20 mouse cellular contexts compared by ENCODE assay signal in genomic region chr4:41438931-41439330, GRCm38 (mm10). TPM values are rescaled to one million over a fixed set of nuclear protein-coding genes. Genes with fewer than 3 reads are reported as not detected.
DNase-seq lines count a peak whose midpoint lies in the region; ATAC-seq and TF ChIP-seq lines count a peak whose summit lies in the region.
"Had no signal": no experiment of that assay in that cellular context is flagged by ENCODE, and none has a peak within 500 bp of the region (broad histone marks: within the 10 kb centered on the region; RNA-seq: fewer than 3 reads in every experiment).

No protein-coding gene starts in this region.

- 88% methylated on average over 5 of the region's 5 CpGs for WGBS in hindbrain, embryonic 12.5 days

- dilution Hi-C loops in CH12.LX (cut with MboI; ENCODE audit: extremely low pct_ligation_motif_present, extremely low pct_unique_long_range_greater_than_20kb, low sequenced_read_pairs), result no loop called here

- TF ChIP-seq EP300 in CH12.LX (IDR thresholded peaks at IDR 0.05; ENCODE audit: low read length), result no peak
- no peak for TF ChIP-seq EP300 in MEL (IDR thresholded peaks at IDR 0.05; ENCODE audit: low read depth in 1 of 2, low read length in 2 of 2)

- TF ChIP-seq CTCF in CH12.LX (conservative IDR thresholded peaks at IDR 0.05 in 1 of 2, IDR thresholded peaks at IDR 0.05 in 1 of 2; ENCODE audit: low read depth in 2 of 2, low read length in 2 of 2), result no peak
- TF ChIP-seq CTCF in MEL (IDR thresholded peaks at IDR 0.05 in 2 of 3, conservative IDR thresholded peaks at IDR 0.05 in 1 of 3; ENCODE audit: control insufficient read depth in 1 of 3, insufficient read depth in 1 of 3, low read depth in 2 of 3, low read length in 3 of 3, poor library complexity in 1 of 3, severe bottlenecking in 1 of 3), result no peak

- TF ChIP-seq POLR2A in CH12.LX (IDR thresholded peaks at IDR 0.05; ENCODE audit: low read depth, low read length) (no peak), MEL (IDR thresholded peaks at IDR 0.05; ENCODE audit: control insufficient read depth in 1 of 2, insufficient read depth in 1 of 2, low read depth in 1 of 2, low read length in 2 of 2, poor library complexity in 1 of 2) (no peak)

- H3K27ac ChIP-seq in CH12.LX (ENCODE audit: insufficient read depth, low read depth) (no peak overlapping the region), MEL (ENCODE audit: control insufficient read depth, low read depth, low read length) (0 out of 2 replicates have a peak overlapping the region, but pooled peaks have one; percentile 2)
- H3K27ac ChIP-seq in hindbrain, embryonic 12.5 days, result no peak overlapping the region

- ATAC-seq in hindbrain, embryonic 12.5 days (ENCODE audit: low FRiP score), result no peak
- ATAC-seq: activated CD4-positive, CD25-positive, alpha-beta regulatory T cell, adult 4 months; CD4-positive, CD25-positive, alpha-beta regulatory T cell, adult 4 months; Patski had no signal

- TF ChIP-seq RAD21 in CH12.LX (IDR thresholded peaks at IDR 0.05; ENCODE audit: low read depth, low read length), result no peak
- TF ChIP-seq RAD21 in MEL (IDR thresholded peaks at IDR 0.05; ENCODE audit: low read depth, low read length), result no peak

- H3K36me3 ChIP-seq in CH12.LX (replicated peaks in 1 of 2; ENCODE audit: control insufficient read depth in 1 of 2, insufficient read depth in 1 of 2, low read length in 1 of 2) (peaks cover 0 to 10% of the 10 kb centered on the region in 2 experiments), MEL (ENCODE audit: control insufficient read depth in 1 of 2, insufficient read depth in 2 of 2, low read length in 2 of 2) (peaks cover 3 to 9% of the 10 kb centered on the region in 2 experiments)
- no peaks in the 10 kb centered on the region for H3K36me3 ChIP-seq in hindbrain, embryonic 12.5 days

- H3K4me1 ChIP-seq in CH12.LX (ENCODE audit: control insufficient read depth in 1 of 2, insufficient read depth in 2 of 2) (peaks cover 0 to 8% of the 10 kb centered on the region in 2 experiments; a peak in 2 of 4 replicates), MEL (ENCODE audit: control insufficient read depth in 1 of 2, insufficient read depth in 2 of 2, low read length in 2 of 2) (peaks cover 3 to 4% of the 10 kb centered on the region in 2 experiments; a peak in 2 of 4 replicates)
- no peaks in the 10 kb centered on the region for H3K4me1 ChIP-seq in hindbrain, embryonic 12.5 days

- no peaks in the 10 kb centered on the region for H3K9me3 ChIP-seq in CH12.LX (replicated peaks; ENCODE audit: low read length)
- H3K9me3 ChIP-seq in MEL (replicated peaks; ENCODE audit: insufficient read depth, low read length), result no peaks in the 10 kb centered on the region
- no peaks in the 10 kb centered on the region for H3K9me3 ChIP-seq in hindbrain, embryonic 12.5 days (replicated peaks)
- H3K9me3 ChIP-seq: G1E had no signal

- DNase-seq in CH12.LX (ENCODE audit: extremely low read depth) (no peak), MEL (ENCODE audit: low read depth, low spot score) (no peak)
- DNase-seq in gastrocnemius, postnatal 14 days, result no peak
- DNase-seq: adrenal gland, adult 2 months; adrenal gland, adult 8-10 months; adrenal gland, postnatal 10 days; adrenal gland, postnatal 14 days; adrenal gland, postnatal 25 days; adrenal gland, postnatal 36 days; B cell, adult 2 months; cerebellum, adult 11 months; cerebellum, adult 11-12 months; cerebellum, adult 18-20 months; cerebellum, adult 2 months; cerebellum, adult 8-10 months had no signal

- no peak overlapping the region for H3K4me2 ChIP-seq in CH12.LX (ENCODE audit: insufficient read depth, low read depth, poor library complexity, severe bottlenecking)
- no peak overlapping the region for H3K4me2 ChIP-seq in hindbrain, embryonic 12.5 days (replicated peaks)

- H3K4me3 ChIP-seq in CH12.LX (replicated peaks in 1 of 3; ENCODE audit: low read depth in 2 of 3, low read length in 2 of 3, poor library complexity in 1 of 3) (no peak overlapping the region), MEL (ENCODE audit: control insufficient read depth in 1 of 2, insufficient read depth in 1 of 2, low read depth in 2 of 2, low read length in 2 of 2) (no peak overlapping the region)
- H3K4me3 ChIP-seq in hindbrain, embryonic 12.5 days, result no peak overlapping the region

- H3K9ac ChIP-seq in CH12.LX (ENCODE audit: insufficient read depth, low read depth), result no peak overlapping the region
- H3K9ac ChIP-seq in MEL (ENCODE audit: control insufficient read depth, low read depth, low read length, poor library complexity, severe bottlenecking), result no peak overlapping the region
- H3K9ac ChIP-seq in hindbrain, embryonic 12.5 days, result no peak overlapping the region

- H3K79me2 ChIP-seq in CH12.LX (replicated peaks; ENCODE audit: control insufficient read depth, extremely low read depth, insufficient read depth, poor library complexity, severe bottlenecking) (no peaks in the 10 kb centered on the region), MEL (ENCODE audit: control insufficient read depth, insufficient read depth, low read length, poor library complexity) (no peaks in the 10 kb centered on the region; the same call in 1 of the 2 replicates)

- intact Hi-C loops in gastrocnemius, postnatal 14 days (cut with DNase I; ENCODE audit: low total_unique reads), result no loop called here

- no peaks in the 10 kb centered on the region for H3K27me3 ChIP-seq in CH12.LX (replicated peaks)
- H3K27me3 ChIP-seq in MEL (ENCODE audit: control insufficient read depth in 1 of 2, insufficient read depth in 2 of 2, low read length in 2 of 2), result no peaks in the 10 kb centered on the region
- no peaks in the 10 kb centered on the region for H3K27me3 ChIP-seq in hindbrain, embryonic 12.5 days
- H3K27me3 ChIP-seq: Patski had no signal

- in situ Hi-C loops in CH12.LX (cut with MboI; ENCODE audit: low pct_ligation_motif_present, low pct_unique_long_range_greater_than_20kb, low sequenced_read_pairs), result no loop called here

TF ChIP-seq in CH12.LX, 34 proteins besides CTCF, POLR2A, EP300 and RAD21:
- TF ChIP-seq MYC (IDR thresholded peaks at IDR 0.05; ENCODE audit: low read depth, low read length) (no peak), ZC3H11A (IDR thresholded peaks at IDR 0.05; ENCODE audit: low read depth, low read length) (no peak), ZKSCAN1 (IDR thresholded peaks at IDR 0.05; ENCODE audit: borderline replicate concordance, low read depth, low read length) (no peak), CHD1 (IDR thresholded peaks at IDR 0.05; ENCODE audit: low read depth, low read length) (no peak), MAFK (IDR thresholded peaks at IDR 0.05; ENCODE audit: insufficient replicate concordance, low read length) (peak; percentile 67; the same call in 1 of the 2 replicates), PAX5 (IDR thresholded peaks at IDR 0.05; ENCODE audit: low read length) (no peak)

TF ChIP-seq in MEL, 35 proteins besides CTCF, POLR2A, EP300 and RAD21:
- TF ChIP-seq MAFK (IDR thresholded peaks at IDR 0.05; ENCODE audit: borderline replicate concordance, low read depth, low read length) (peak; percentile 54; the same call in 1 of the 2 replicates), BHLHE40 (IDR thresholded peaks at IDR 0.05; ENCODE audit: borderline replicate concordance, low read depth, low read length) (no peak)

RNA-seq across cellular contexts. Expression of gene Kif24, which starts 25.8 kb away (rescaled TPM):
- total RNA-seq in CH12.LX (2012; rRNA removed) (8.6 and 9.1 TPM in 2 replicates), CH12.LX (2014; rRNA removed) (5.5 and 6.4 TPM in 2 replicates), MEL (2012; rRNA removed) (11.6 and 11.7 TPM in 2 replicates)
- polyA plus RNA-seq in CH12.LX (2012; ENCODE audit: insufficient read length, low read depth) (7.9 and 8.4 TPM in 2 replicates), MEL (2012; ENCODE audit: insufficient read depth in 1 of 2, insufficient read length in 2 of 2, low read depth in 1 of 2, low replicate concordance in 2 of 2, missing spikeins in 1 of 2) (10 to 100 TPM in 1 of 2 experiments, not detected in 1; 13.2 TPM)
- total RNA-seq in gastrocnemius, postnatal 14 days (2021), result 1 to 10 TPM in 1 of 2 experiments, under 1 TPM in 1; 0.86 to 1.3 TPM
- 9.5 and 9.6 TPM in 2 replicates for polyA plus RNA-seq in hindbrain, embryonic 12.5 days (2016; fragmentation: Nextera tagmentation; extraction: Ambion mirVana)

RNA-seq across cellular contexts. Expression of gene Nudt2, which starts 26.0 kb away (rescaled TPM):
- total RNA-seq in CH12.LX (2012; rRNA removed), result 26.5 and 27.9 TPM in 2 replicates
- total RNA-seq in CH12.LX (2014; rRNA removed), result 40.2 and 47.1 TPM in 2 replicates
- polyA plus RNA-seq in CH12.LX (2012; ENCODE audit: insufficient read length, low read depth), result 21.7 and 23.2 TPM in 2 replicates
- total RNA-seq in MEL (2012; rRNA removed), result 19.2 and 20.9 TPM in 2 replicates
- polyA plus RNA-seq in MEL (2012; ENCODE audit: insufficient read depth in 1 of 2, insufficient read length in 2 of 2, low read depth in 1 of 2, low replicate concordance in 2 of 2, missing spikeins in 1 of 2), result 10 to 100 TPM in 1 of 2 experiments, not detected in 1; 25.3 TPM
- total RNA-seq in gastrocnemius, postnatal 14 days (2021), result 10 to 100 TPM; 20.8 to 22.4 TPM
- 56.9 and 59.5 TPM in 2 replicates for polyA plus RNA-seq in hindbrain, embryonic 12.5 days (2016; fragmentation: Nextera tagmentation; extraction: Ambion mirVana)

Comparison
In these comparisons a context has a peak if more than half of its experiments do, and no peak if none do; other contexts are left out.
1. Of the 35 proteins assayed by ChIP-seq in both MEL and CH12.LX: peak only in MEL: none; only in CH12.LX: none; in both: MAFK; in neither: 34.